Mouse (Mus musculus) liver, adult 2 months (tissue): Measurements from ENCODE around the gene Rcor2.

Source experiments
- CTCF ChIP-seq: fragments of 200-500 bp; IDR thresholded peaks from 2 replicates; pipeline ENCODE4 v1.5.1; 2011; ENCODE audit warnings: low read depth, low read length, control low read depth
- POLR2A ChIP-seq: fragments of 200-500 bp; IDR thresholded peaks from 2 replicates; pipeline ENCODE4 v1.6.1; 2011; ENCODE audit warnings: low read length, control low read depth; ENCODE audit not compliant: insufficient read depth; ENCODE audit errors: extremely low read depth

GRCm38 (mm10) chr19:7267781-7268721, 926 bp downstream of the Rcor2 start:
- no peak for TF ChIP-seq CTCF
- TF ChIP-seq POLR2A = no peak
